Mouse (Mus musculus): Measurements from ENCODE around the gene S100a11.
"Not testable (repeated sequence)": the region's sequence is repeated elsewhere in the genome, so short reads cannot be mapped to it uniquely, and the experiment has no call there.

S100a11 gene

DNA sequence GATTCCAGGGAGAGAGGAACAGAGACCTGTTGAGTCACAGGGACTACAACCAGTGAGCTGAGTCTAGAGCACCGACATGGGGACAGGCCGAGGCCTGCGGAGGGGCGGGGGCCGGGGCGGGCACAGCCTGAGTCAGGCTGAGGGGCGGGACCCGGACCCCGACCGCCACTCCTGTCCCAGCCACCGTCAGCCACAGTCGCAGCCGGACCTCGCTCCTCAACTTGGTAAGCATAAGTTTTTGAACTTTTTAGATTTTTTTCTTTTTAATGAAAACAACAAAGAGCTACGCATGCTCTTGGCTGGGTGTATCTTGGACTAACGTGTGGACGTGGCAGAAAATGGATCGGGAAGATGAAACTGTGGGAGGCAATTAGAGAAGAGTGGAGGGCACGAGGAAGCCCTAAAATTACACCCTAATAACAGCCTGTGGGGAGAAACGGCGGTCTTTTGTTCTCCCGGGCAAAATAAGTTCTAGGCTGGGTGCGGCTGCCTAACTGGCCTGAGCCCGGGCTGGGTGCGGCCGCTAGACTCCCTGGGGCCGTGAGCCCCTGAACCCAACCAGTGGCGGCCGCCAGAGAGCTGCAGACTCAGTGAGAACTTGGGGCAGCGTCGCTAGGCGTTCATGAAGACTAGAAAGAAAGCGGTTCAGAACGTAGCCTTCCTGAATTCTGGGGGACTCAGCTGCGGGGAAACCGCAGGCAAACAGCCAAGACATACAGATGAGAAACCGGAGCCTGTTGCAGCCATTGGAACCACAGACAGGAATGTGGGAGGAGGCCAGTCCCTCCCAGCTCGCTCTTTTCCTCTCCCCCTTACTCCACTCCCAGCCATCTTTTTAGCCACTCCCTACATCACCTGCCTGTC lies at the start of gene S100a11:
Gene S100a11, plus strand, starts transcription at position 159 of the 864 bp plus-strand sequence.
- DNase-seq (ENCODE audit: low read depth, low spot score): peak; percentile 85

DNA sequence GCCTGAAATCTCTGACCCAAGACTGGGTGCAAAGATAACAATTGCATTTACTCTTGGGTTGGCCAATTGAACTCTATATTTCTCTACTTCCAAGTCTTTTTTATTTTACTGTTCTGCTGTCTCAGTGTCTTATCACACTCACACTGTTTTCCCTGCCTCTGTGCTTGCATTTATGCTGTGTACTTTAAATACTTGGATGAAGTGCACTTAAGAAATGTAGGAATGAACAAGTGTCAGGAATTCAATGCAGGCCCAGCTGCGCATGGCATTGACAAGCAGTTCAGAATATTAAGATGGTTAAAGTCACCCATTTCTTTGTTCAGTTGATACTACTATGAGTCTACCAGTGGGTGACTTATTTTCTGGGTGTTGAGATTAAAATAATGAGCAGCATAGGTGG lies 40.2 kb upstream of the S100a11 start:
- DNase-seq (ENCODE audit: low read depth, low spot score): no peak

GRCm38 (mm10) chr3:93481982-93482616 lies 38.2 kb upstream of the S100a11 start:
- no peak for DNase-seq (ENCODE audit: low read depth, low spot score)

DNA sequence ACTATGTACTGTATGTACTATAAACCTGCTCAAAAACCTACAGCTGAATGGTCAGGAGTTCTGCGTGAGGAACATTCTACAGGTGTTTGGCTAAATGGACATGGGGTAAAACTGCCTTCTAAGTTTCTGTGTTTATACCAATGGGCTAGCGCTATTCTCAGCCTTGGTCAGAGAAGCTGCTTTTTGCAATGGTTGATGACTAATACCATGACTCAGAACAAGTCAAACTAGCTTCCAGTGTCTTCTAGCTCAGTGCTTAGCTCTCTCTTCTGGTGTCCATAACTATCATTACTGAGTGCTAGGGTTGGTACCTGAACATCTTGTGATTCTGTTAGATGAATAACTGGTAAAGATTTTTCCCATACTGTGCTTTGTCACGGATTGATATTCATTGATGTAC lies 34.7 kb upstream of the S100a11 start:
- no peak for DNase-seq (ENCODE audit: low read depth, low spot score)

DNA sequence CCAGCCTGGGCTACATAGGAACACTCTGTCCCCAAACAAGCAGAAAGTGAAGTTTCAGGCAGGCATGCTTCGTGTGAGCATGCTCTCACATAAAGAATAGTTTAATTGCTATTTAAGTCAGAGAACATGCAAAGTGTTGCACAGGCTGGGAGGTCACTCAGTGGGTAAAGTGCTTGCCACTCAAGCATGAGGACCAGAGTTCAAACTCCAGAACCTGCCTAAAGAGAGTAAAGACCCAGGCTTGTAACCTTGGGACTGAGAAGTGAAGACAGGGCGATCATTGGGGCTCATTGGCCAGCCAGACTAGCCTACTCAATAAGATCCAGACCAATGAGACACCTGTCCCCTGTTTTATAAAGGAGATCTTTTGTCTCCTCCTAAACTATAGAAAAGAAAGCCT lies 31.7 kb upstream of the S100a11 start:
- no peak for DNase-seq (ENCODE audit: low read depth, low spot score)

DNA sequence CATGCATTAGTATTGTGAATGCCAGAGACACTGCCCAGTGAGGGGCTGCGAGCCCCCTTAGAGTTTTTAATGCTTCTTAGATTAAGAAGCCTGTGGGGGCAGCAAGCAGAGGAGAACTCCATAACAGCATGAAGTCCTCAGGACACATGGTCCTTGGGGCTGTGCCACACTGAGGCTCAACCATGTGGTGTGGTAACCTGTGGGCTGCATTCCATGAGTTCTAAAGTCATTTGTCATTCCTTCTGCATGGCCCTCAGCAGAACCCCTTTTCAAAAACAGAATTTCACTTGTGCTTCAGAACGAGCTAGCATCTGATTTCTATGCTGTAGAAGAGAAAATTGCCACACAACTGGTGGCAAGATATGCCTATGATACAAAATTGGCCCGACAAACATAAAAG lies 28.1 kb upstream of the S100a11 start:
- no peak for DNase-seq (ENCODE audit: low read depth, low spot score)

GRCm38 (mm10) chr3:93493992-93494391 lies 26.3 kb upstream of the S100a11 start:
- peak; percentile 87 for DNase-seq (ENCODE audit: low read depth, low spot score)

DNA sequence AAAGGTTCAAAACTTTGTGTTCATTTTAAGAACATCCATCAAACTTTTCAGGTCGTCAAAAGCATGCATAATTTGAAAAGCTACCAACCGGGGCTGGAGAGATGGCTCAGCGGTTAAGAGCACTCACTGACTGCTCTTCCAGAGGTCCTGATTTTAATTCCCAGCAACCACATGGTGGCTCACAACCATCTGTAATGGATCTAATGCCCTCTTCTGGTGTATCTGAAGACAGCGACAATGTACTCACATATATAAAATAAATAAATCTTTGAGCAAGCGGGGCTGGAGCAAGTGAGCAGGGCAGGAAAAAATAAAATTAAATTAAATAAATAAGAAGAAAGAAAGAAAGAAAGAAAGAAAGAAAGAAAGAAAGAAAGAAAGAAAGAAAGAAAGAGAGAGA lies 25.5 kb upstream of the S100a11 start:
- not testable (repeated sequence) for DNase-seq (ENCODE audit: low read depth, low spot score)

DNA sequence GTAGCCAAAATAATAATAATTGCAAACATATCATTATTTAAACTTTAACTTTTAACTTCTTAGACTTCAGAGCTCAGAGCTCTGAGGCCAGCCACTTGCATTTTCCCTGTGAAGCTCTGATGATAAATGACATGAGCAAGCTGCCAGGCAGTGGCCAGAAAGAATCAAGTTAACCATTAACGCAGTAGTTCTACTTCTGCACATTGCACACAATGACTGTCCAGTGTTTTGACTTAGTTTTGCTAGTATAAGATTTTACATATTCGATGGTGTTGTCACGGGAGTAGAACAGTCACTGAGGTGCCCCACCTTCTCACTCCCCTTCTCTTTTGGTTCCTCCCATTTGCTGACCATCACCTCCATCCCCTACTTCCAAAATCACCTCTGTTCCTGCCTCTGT lies 23.2 kb upstream of the S100a11 start:
- DNase-seq (ENCODE audit: low read depth, low spot score): no peak

- DNase-seq (ENCODE audit: low read depth, low spot score): no peak
Measured at GRCm38 (mm10) chr3:93499129-93499528, 21.2 kb upstream of the S100a11 start.

DNA sequence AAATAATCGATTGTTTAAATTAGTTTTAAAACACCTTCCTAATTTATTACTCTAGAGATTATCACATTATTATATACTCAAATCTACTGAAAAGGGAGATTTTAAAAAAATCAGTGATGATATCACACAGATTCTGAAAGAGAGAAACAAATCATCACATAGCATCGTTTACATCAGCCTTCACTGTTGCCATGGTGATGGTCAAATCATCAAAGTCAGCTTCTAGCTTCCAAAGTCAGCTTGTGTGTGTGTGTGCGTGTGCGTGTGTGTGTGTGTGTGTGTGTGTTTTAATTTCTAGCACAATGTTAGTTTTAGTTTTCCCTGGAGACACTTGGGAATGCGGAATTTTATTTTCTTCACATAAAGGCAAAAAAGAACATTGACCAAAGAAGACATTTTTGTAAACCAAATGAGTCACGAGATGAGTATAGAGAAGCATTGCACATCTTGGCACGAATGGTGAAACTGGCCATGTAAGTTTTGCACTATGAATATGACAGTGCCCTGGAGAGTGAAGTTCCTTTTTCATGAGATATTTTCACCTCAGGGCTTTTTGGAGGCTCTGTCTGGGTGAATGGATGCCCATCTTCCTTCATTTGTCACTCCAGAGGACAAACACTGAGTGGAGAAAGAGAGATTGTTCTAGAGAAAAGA lies 15.6 kb upstream of the S100a11 start:
- DNase-seq (ENCODE audit: low read depth, low spot score): no peak

DNA sequence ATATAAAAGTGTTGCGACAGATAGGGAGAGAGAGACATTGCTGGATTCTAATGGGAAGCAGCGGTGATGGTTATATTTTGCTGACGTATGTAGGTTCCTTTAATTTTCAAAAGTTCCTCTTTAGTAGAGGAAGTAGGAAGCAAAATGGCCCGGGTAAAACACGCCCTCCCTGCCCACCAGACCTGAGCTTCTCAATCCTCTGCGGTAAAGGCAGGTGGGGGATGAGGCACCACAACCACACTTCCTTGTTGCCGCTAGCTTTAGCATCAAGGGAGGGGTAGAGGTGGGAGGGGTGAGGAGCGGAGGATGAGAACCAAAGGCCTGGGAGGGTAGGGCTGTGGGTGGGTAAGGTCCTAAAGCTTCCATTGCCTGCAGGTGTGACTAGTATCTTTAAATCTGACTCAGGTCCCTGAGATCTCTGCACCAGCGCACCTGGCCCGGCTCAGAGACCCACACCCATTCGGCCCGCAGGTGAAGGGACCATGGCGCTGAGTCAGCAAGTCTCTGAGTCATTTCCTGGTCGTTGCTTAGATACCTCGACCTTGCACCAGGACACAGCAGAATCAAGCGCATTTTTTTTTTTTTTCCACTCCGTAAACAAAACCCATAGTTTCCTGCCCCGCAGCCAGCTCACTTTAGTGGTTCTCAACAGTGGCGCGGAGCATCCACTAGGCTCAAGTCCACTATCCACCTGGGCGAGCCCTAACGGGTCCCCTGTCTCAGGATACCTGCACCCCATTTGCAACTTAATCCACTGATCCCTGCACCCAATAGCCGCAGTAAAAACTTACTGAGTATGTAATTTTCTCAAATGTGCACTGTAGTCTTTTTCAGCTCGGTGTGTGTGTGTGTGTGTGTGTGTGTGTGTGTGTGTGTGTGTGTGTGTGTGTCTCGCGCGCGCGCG lies 14.1 kb upstream of the S100a11 start:
- peak; percentile 62 for DNase-seq (ENCODE audit: low read depth, low spot score)

- DNase-seq (ENCODE audit: low read depth, low spot score): no peak
Measured at GRCm38 (mm10) chr3:93506881-93507325, 13.4 kb upstream of the S100a11 start.

GRCm38 (mm10) chr3:93509301-93509700 lies 11.0 kb upstream of the S100a11 start:
- DNase-seq (ENCODE audit: low read depth, low spot score): no peak

- no peak for DNase-seq (ENCODE audit: low read depth, low spot score)
Measured at GRCm38 (mm10) chr3:93511036-93511435, 9.3 kb upstream of the S100a11 start.

GRCm38 (mm10) chr3:93511801-93512200 lies 8.5 kb upstream of the S100a11 start:
- DNase-seq (ENCODE audit: low read depth, low spot score): no peak

GRCm38 (mm10) chr3:93512386-93513101 lies 7.7 kb upstream of the S100a11 start:
- no peak for DNase-seq (ENCODE audit: low read depth, low spot score)

- DNase-seq (ENCODE audit: low read depth, low spot score): no peak
Measured at GRCm38 (mm10) chr3:93514628-93515027, 5.7 kb upstream of the S100a11 start.

DNA sequence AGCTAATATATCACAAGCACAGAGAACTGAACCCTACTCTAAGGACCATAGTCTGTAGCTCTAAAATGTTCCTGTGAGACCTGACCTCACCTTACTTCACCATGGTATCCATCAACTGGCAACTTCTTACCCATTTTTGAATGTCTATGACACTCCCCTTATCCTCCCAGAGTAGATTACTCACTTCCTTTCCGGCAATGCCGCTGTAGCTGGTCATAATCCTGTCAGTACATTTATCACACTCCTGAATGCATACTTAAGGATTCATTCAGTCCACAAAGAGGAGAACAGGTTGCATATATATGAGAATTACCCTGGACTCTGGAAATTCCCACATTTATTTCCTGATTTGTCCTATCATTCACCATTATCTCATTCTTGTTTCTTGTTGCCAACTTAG lies 2.9 kb upstream of the S100a11 start:
- no peak for DNase-seq (ENCODE audit: low read depth, low spot score)

- DNase-seq (ENCODE audit: low read depth, low spot score): no peak
Measured at GRCm38 (mm10) chr3:93519856-93520329, 395 bp upstream of the S100a11 start.

Measured in ZHBTc4 (cell line).